Mouse (Mus musculus) CD4-positive helper T cell, adult 2 months (primary cell): ENCODE data around the gene Vmn2r51.
"Not testable (repeated sequence)": the region's sequence is repeated elsewhere in the genome, so short reads cannot be mapped to it uniquely, and the experiment has no call there.

Source experiments
- DNase-seq: peaks from one replicate; pipeline ENCODE4 v3.0.0-alpha.2; 2012; ENCODE audit warnings: low read depth, missing footprints, low spot score

The Vmn2r51 gene

GRCm38 (mm10) chr7:10105641-10106040, at the start of gene Vmn2r51:
Gene Vmn2r51 (minus strand): TSS chr7:10105741.
- DNase-seq: not testable (repeated sequence)

GRCm38 (mm10) chr7:10053196-10053595, 52.3 kb downstream of the Vmn2r51 start, which contains the start of gene Vmn2r50:
Gene Vmn2r50 (minus strand): TSS chr7:10053296.
- not testable (repeated sequence) for DNase-seq
